Mouse (Mus musculus) thymus, postnatal 4 days (tissue): ENCODE measurements at regions not wholly inside any gene's neighbourhood (a gene's known extent, or its start where the extent isn't known, plus 50 kb on each side); places are given as distances from the start of the nearest gene placed in this dataset.

ENCODE experiments used
- DNase-seq: peaks from one replicate; pipeline ENCODE4 v3.0.0; 2021

DNA sequence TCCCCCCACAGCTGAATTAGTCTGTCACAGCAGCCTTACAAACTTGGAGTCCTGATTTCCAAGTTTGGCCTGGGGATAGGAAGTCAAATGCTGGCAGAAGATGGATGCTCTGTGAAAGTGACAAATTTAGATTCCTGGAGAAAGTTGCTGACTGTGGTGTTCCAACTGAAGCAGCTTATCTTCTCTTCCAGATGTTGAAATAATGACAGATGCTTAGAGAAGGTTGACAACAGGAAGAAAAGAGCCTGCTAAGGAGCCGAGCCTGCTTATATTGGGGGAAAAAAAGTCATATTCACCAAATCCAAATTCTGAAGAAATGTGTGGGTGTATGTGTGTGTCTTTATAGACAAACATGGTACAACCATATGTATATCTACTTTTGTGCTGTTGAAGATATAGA, 1380.4 kb upstream of the Cdh8 start:
- no peak for DNase-seq

DNA sequence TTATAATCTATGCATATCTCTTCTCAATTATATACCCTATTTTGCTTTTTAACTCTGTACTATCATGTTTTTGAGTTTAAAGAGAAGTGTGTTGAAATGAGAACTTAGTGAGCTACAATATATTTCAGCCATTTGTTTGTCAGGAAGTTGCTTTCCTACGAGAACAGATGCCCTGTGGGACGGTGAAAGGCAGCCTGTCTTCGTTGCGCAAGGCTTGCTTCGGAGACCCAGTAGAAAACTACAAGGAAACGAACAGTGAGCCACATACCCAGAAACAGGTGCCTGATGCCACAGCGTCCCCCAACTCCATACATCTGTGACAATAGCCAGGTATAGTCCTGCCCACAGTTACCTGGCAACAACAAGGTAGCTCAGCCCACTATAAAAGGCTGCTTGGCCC, 1377.7 kb upstream of the Cdh8 start:
- DNase-seq, result no peak

DNA sequence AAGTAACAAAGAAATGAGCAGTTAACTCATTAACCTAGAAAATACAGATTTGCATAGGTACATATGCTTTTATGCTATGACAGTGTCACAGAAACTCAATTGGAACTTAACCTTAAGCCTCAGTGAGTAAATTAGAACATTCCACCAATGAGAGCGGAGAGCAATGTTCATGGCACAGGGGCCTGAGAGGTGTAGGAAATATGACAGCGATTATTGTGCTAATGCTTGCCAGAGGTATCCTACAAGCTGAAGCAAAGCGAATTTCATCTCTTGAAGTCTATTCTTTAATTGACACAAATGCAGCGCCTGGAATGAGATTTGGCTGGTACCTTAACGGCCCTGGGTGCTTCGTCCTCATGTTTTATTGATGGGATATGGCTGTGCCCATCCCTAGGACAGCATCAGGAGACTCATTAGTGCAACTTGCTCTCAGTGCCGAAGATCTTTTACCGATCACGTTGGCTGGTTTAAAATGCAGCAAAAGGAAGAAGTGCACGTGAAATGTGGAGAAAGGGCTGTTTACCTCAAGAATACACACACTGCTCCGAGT, 1374.4 kb upstream of the Cdh8 start:
- no peak for DNase-seq

DNA sequence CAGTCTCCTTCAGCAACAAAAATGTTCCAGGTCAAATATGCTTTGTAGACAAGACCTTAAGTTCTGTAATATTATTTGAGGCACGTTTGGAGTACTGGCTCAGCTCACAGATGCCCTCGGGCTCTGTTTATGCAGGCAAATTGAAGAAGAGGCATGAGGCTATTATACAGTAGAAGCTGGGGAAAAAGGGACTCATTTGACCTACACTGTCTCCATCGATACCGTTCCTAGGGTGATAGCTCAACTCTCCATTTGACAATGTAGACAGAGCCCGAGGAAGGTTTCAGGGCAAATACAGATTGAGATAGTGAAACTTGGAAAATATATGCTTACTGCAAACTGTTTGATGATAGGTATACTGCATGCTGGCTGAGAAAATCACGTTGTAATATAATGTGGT, 1371.9 kb upstream of the Cdh8 start:
- DNase-seq, result no peak

DNA sequence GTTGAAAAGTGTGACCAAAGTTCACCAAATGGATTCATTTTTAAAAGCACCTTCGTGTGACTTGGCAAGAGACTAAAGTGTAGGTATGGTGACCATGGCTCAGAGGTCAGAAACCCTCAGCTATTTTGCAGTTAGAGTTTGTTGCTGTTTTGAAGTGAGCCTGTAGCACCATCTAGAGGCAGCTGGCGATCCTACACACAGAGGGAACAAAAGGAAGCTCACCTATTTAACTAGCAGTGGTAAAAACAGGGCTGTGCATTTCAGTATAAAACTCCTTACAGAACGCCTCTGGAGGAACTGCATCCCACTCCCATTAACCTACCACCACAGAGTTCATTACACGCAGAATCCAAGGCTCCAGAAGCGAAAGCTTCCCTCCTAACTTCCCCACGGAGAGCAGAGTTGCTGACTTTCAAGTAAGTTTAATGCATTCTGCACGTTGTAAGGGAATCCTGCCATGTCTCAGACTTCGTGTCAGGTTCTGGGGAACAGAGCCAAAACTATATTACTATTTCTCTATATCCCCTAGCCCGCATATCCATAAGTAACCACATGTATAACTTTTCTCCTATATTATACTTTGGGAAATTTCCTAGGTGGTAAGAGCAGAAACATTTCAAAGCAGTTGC, 1356.6 kb upstream of the Cdh8 start:
- peak; percentile 11 for DNase-seq

DNA sequence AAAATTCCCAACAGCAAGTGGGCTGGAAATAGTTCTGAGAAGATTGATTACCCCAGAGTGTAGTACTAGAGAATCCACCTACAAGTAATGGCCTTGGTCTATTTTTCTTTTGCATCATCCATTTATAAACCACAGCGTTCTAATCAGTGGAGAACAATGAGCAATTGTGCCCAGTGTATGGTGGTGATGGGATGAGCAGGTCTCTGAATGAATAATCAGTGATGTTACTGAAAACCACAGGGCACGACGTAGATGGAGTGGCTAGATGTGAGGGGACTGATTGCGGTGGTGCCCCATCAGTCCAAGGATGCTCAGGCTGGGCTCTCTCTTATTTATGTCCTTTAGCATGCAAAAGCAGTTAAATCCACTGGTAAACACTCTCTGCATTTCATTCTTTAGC, 1353.3 kb upstream of the Cdh8 start:
- no peak for DNase-seq

DNA sequence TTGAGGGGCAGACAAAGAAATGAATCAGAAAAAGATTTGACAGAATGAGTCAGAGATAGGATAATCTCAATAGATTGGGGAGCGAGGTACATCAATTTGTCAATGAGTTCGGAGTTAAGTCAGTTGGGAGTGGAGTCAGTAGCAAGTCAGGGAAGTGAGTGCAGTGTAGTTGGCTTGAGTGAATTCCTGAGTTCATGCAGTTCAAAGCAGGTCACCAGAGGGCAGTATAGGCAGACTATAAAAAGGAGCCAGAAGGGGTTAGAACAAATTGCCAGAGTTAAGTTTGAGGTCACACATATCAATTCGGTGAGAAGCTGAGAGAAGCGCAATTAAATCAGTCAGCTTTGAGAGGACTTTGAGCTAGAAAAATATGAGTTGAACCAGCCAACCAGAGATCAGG, 1317.7 kb upstream of the Cdh8 start:
- no peak for DNase-seq

DNA sequence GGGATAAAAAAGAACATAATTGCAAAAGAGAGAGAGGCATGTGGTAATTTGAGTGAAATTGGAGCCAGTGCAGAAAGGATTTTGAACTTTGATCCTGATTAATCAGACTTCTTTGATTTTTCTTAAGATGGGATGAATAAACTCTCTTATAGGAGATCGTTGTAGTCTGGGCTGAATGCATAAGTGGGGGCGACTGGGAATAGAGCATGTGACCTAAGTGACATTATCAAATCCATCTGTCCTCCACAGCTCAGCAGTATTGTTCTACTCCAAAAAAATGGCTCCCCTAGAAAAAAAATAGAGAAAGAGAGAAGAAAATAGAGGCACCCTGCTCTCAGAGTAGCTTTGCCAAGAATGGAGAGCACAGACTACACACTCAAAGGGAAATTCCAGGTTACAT, 1286.1 kb upstream of the Cdh8 start:
- DNase-seq, result no peak

DNA sequence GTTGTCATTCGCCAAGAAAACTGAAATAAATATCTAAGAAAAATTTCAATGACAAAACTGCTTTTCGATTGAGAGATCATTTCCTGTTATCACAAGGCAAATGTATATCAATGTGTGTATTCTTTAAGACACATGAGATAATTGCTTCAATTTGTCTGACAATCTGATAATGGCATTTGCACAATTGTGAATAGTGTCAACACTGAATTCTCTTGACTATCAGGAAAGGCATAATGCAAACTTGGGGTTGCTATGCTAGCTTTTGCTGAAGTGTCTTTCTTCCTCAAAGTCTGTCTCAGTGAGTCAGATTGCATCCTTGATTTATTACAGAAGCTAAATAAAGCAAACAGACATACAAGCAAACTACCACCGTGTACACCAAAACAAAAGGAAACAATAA, 1278.8 kb upstream of the Cdh8 start:
- DNase-seq, result no peak

DNA sequence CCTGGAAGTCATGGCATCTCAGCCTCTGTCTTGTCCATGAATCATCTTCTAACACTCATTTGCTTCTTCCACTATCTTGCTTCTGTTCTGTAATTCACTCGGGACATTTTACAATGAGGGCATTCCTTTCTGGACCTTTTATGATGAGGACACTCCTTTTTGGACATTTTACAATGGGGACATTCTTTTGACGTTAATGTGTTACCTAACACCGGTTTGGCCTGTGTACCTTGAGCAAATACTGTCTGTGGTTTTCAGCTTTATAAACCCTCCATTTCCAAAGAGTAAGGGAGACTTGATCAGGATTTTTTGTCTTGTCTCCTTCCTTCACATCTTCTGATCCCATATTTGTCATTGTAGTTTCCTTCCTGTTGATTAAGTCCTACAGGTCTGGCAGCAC, 1262.3 kb upstream of the Cdh8 start:
- DNase-seq, result no peak
